Mouse (Mus musculus): Measurements from ENCODE around the gene Gm8011. TPM values are rescaled to one million over a fixed set of nuclear protein-coding genes. Genes with fewer than 3 reads are reported as not detected.
"Not testable (repeated sequence)": the region's sequence is repeated elsewhere in the genome, so short reads cannot be mapped to it uniquely, and the experiment has no call there.

The Gm8011 gene
- not detected in 2 replicates for polyA plus RNA-seq (2014; fragmentation: Nextera tagmentation; extraction: Ambion mirVana)

- not testable (repeated sequence) for H3K4me2 ChIP-seq (replicated peaks; ENCODE audit: low read depth, low read length); H3K27me3 ChIP-seq (ENCODE audit: control insufficient read depth, insufficient read depth, low read length); H3K4me1 ChIP-seq (ENCODE audit: control insufficient read depth, insufficient read depth, low read length); H3K36me3 ChIP-seq (ENCODE audit: control insufficient read depth, insufficient read depth, low read length); ATAC-seq (ENCODE audit: insufficient number of reproducible peaks, insufficient read depth, low FRiP score, low read depth); H3K4me3 ChIP-seq (ENCODE audit: low read depth, low read length); H3K27ac ChIP-seq (ENCODE audit: low read length); H3K9me3 ChIP-seq (ENCODE audit: control insufficient read depth, low read depth, low read length); H3K9ac ChIP-seq (replicated peaks; ENCODE audit: low read depth, low read length)
- WGBS: 48% methylated on average over 2 of the region's 2 CpGs
Observed at GRCm38 (mm10) chr14:42463581-42463980, at the start of gene Gm8011. Gm8011 (plus strand) TSS chr14:42463881.

- H3K27me3 ChIP-seq (ENCODE audit: control insufficient read depth, insufficient read depth, low read length); H3K4me2 ChIP-seq (replicated peaks; ENCODE audit: low read depth, low read length); H3K36me3 ChIP-seq (ENCODE audit: control insufficient read depth, insufficient read depth, low read length); H3K4me3 ChIP-seq (ENCODE audit: low read depth, low read length); H3K9me3 ChIP-seq (ENCODE audit: control insufficient read depth, low read depth, low read length); ATAC-seq (ENCODE audit: insufficient number of reproducible peaks, insufficient read depth, low FRiP score, low read depth); H3K4me1 ChIP-seq (ENCODE audit: control insufficient read depth, insufficient read depth, low read length); H3K27ac ChIP-seq (ENCODE audit: low read length); H3K9ac ChIP-seq (replicated peaks; ENCODE audit: low read depth, low read length): not testable (repeated sequence)
- WGBS: 97% methylated on average over 2 of the region's 4 CpGs
Observed at GRCm38 (mm10) chr14:42439573-42439972, 24.1 kb upstream of the Gm8011 start, which contains the start of gene Gm8005. Gm8005 (minus strand) TSS chr14:42439673.

DNA sequence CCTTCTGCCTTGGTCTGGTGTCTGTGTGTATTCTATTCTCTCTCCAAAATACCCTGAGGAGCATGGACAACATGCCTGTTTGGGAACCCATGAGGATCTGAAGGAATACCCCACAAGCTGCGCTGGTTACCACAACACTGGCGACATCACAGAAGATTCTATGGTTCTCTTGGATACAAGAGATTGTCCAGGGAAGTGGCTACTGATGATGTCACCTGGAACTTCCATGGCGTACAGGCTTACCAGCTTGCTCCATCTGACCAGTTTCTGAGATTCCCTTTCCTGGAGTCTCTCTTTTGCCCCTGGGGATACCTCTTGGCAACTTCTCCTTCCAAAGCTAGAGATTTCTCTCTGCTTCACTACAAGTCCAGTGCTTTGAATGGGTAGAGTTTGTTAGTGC is 38.6 kb downstream of the Gm8011 start, which contains the start of gene Gm8020:
Gene Gm8020 (minus strand): TSS at position 101 of the 400 bp plus-strand sequence.
- not testable (repeated sequence) for H3K4me3 ChIP-seq (ENCODE audit: low read depth, low read length); ATAC-seq (ENCODE audit: insufficient number of reproducible peaks, insufficient read depth, low FRiP score, low read depth); H3K27ac ChIP-seq (ENCODE audit: low read length); H3K4me1 ChIP-seq (ENCODE audit: control insufficient read depth, insufficient read depth, low read length); H3K36me3 ChIP-seq (ENCODE audit: control insufficient read depth, insufficient read depth, low read length); H3K9ac ChIP-seq (replicated peaks; ENCODE audit: low read depth, low read length); H3K27me3 ChIP-seq (ENCODE audit: control insufficient read depth, insufficient read depth, low read length); H3K4me2 ChIP-seq (replicated peaks; ENCODE audit: low read depth, low read length); H3K9me3 ChIP-seq (ENCODE audit: control insufficient read depth, low read depth, low read length)
- 88% methylated on average over 1 of the region's 3 CpGs for WGBS

Other genes starting within 250 kb of the Gm8011 start
- gene Gm17026, start 203.8 kb upstream of the Gm8011 start, polyA plus RNA-seq (2014; fragmentation: Nextera tagmentation; extraction: Ambion mirVana): not detected in 2 replicates
- not detected in 2 replicates for gene Gm9611, start 166.5 kb upstream of the Gm8011 start, polyA plus RNA-seq (2014; fragmentation: Nextera tagmentation; extraction: Ambion mirVana)
- not detected in 2 replicates for gene Gm7995, start 153.7 kb upstream of the Gm8011 start, polyA plus RNA-seq (2014; fragmentation: Nextera tagmentation; extraction: Ambion mirVana)
- not detected in 2 replicates for gene Gm8005, start 24.2 kb upstream of the Gm8011 start, polyA plus RNA-seq (2014; fragmentation: Nextera tagmentation; extraction: Ambion mirVana)
- gene Gm8020, start 38.5 kb downstream of the Gm8011 start, polyA plus RNA-seq (2014; fragmentation: Nextera tagmentation; extraction: Ambion mirVana): not detected in 2 replicates
- not detected in 2 replicates for gene Gm8024, start 60.4 kb downstream of the Gm8011 start, polyA plus RNA-seq (2014; fragmentation: Nextera tagmentation; extraction: Ambion mirVana)
- not detected in 2 replicates for gene Gm17124, start 136.0 kb downstream of the Gm8011 start, polyA plus RNA-seq (2014; fragmentation: Nextera tagmentation; extraction: Ambion mirVana)
- not detected in 2 replicates for gene Gm3633, start 178.0 kb downstream of the Gm8011 start, polyA plus RNA-seq (2014; fragmentation: Nextera tagmentation; extraction: Ambion mirVana)
- not detected in 2 replicates for gene Gm10378, start 192.1 kb downstream of the Gm8011 start, polyA plus RNA-seq (2014; fragmentation: Nextera tagmentation; extraction: Ambion mirVana)

Data from stomach, embryonic 14.5 days (tissue).